Mouse (Mus musculus) liver, postnatal 0 days (tissue): ENCODE results near the gene Gm42715. TPM values are rescaled to one million over a fixed set of nuclear protein-coding genes. Genes with fewer than 3 reads are reported as not detected.
"Not testable (repeated sequence)": the region's sequence is repeated elsewhere in the genome, so short reads cannot be mapped to it uniquely, and the experiment has no call there.

Experiments
- ATAC-seq: fragments of 200-750 bp; cut with Nextera tagmentation; 2 replicates; pipeline ENCODE4 v1.8.0; 2017; ENCODE audit warnings: mild to moderate bottlenecking, moderate library complexity
- DNase-seq: peaks from one replicate; pipeline ENCODE4 v3.0.0-alpha.2; 2016
- H3K27ac ChIP-seq: fragments of 300-500 bp; sonication (generic); 2 replicates; pipeline ENCODE4 v1.5.1; 2014; ENCODE audit warnings: antibody characterized with exemption, moderate library complexity, mild to moderate bottlenecking, low read depth
- H3K27me3 ChIP-seq: fragments of 300-500 bp; sonication (generic); 2 replicates; pipeline ENCODE4 v1.6.1; 2014; ENCODE audit warnings: low read length, control low read depth, mixed read lengths; ENCODE audit not compliant: insufficient read depth
- H3K36me3 ChIP-seq: fragments of 300-500 bp; sonication (generic); replicated peaks from 2 replicates; pipeline ENCODE4 v1.6.1; 2014; ENCODE audit warnings: mild to moderate bottlenecking, control low read depth, low read length, moderate library complexity, mixed read lengths; ENCODE audit not compliant: insufficient read depth
- H3K4me1 ChIP-seq: fragments of 300-500 bp; sonication (generic); 2 replicates; pipeline ENCODE4 v1.6.1; 2014; ENCODE audit warnings: antibody characterized with exemption, mild to moderate bottlenecking, control low read depth; ENCODE audit not compliant: insufficient read depth
- H3K4me2 ChIP-seq: fragments of 300-500 bp; sonication (generic); 2 replicates; pipeline ENCODE4 v1.6.1; 2014; ENCODE audit warnings: low read depth, mild to moderate bottlenecking, low read length, moderate library complexity, mixed read lengths
- H3K4me3 ChIP-seq: fragments of 300-500 bp; sonication (generic); 2 replicates; pipeline ENCODE4 v1.5.1; 2014; ENCODE audit warnings: low read depth, low read length
- H3K9ac ChIP-seq: fragments of 300-500 bp; sonication (generic); replicated peaks from 2 replicates; pipeline ENCODE4 v1.6.1; 2014; ENCODE audit warnings: mild to moderate bottlenecking, moderate library complexity
- H3K9me3 ChIP-seq: fragments of 300-500 bp; sonication (generic); 2 replicates; pipeline ENCODE4 v1.6.1; 2016; ENCODE audit warnings: mild to moderate bottlenecking, control low read depth, low read length, mixed read lengths
- CTCF ChIP-seq: sonication (generic); IDR thresholded peaks from 2 replicates; pipeline ENCODE4 v1.5.1; 2016; ENCODE audit warnings: antibody characterized with exemption, low read depth
- EP300 ChIP-seq: IDR thresholded peaks from 2 replicates; pipeline ENCODE4 v1.6.1; 2016; ENCODE audit warnings: antibody characterized with exemption, low read depth, mild to moderate bottlenecking
- WGBS: fragments of 180-500 bp; shearing (Covaris S2); extraction: QIAGEN DNeasy Blood & Tissue Kit; methylation state at CpG from one replicate; pipeline ENCODE4 v1.1.7; 2014; ENCODE audit not compliant: insufficient replicate concordance; 5-methylcytosine and 5-hydroxymethylcytosine counted together
- polyA plus RNA-seq: library from polyadenylated mRNA; unstranded; fragments of >200 nt; fragmentation: Nextera tagmentation; extraction: Ambion mirVana; gene quantifications from 2 replicates; pipeline ENCODE4 v1.2.1, GENCODE M21; 2015

The Gm42715 gene
- polyA plus RNA-seq, 1 experiment from 2014 or later = 4.1 TPM

GRCm38 (mm10) chr7:127478635-127479317, 40.6 kb upstream of the Gm42715 start, which contains the start of gene Fbrs:
TSS of gene Fbrs (plus strand) at chr7:127479199.
- TF ChIP-seq EP300 (peak; percentile 1; the same call in 1 of the 2 replicates), CTCF (peak; percentile 25)
- H3K4me1 ChIP-seq = peaks cover 26% of the 10 kb centered on the region
- H3K4me3 ChIP-seq = peak within 1 kb of the TSS; percentile 97
- H3K9ac ChIP-seq = peak within 1 kb of the TSS; percentile 96
- under 1% methylated on average over 55 of the region's 62 CpGs for WGBS
- peak within 1 kb of the TSS; percentile 78 for H3K4me2 ChIP-seq
- ATAC-seq (peak; percentile 58), DNase-seq (peak; percentile 90)
- H3K27ac ChIP-seq = peak within 1 kb of the TSS; percentile 95
- H3K27me3 ChIP-seq = no peaks in the 10 kb centered on the region
- H3K36me3 ChIP-seq = peaks cover 54% of the 10 kb centered on the region
- H3K9me3 ChIP-seq = no peaks in the 10 kb centered on the region

- peaks cover 54% of the 10 kb centered on the region for H3K36me3 ChIP-seq
- peaks cover 26% of the 10 kb centered on the region for H3K4me1 ChIP-seq
- H3K4me2 ChIP-seq = peak overlapping the region; percentile 78
- DNase-seq (peak; percentile 28), ATAC-seq (no peak)
- TF ChIP-seq CTCF = no peak
- no peak for TF ChIP-seq EP300
- H3K4me3 ChIP-seq = peak overlapping the region; percentile 97
- no peaks in the 10 kb centered on the region for H3K27me3 ChIP-seq
- H3K9ac ChIP-seq = peak overlapping the region; percentile 96
- H3K27ac ChIP-seq = peak overlapping the region; percentile 95
- WGBS = 3% methylated on average over 47 of the region's 48 CpGs
- no peaks in the 10 kb centered on the region for H3K9me3 ChIP-seq
Observed at GRCm38 (mm10) chr7:127479318-127480225, 39.8 kb upstream of the Gm42715 start.

- Histone ChIP-seq H3K9me3 (no peaks in the 10 kb centered on the region), H3K36me3 (peaks cover 54% of the 10 kb centered on the region), H3K27me3 (no peaks in the 10 kb centered on the region), H3K4me2 (peak overlapping the region; percentile 78), H3K4me3 (peak overlapping the region; percentile 97), H3K9ac (peak overlapping the region; percentile 96; the same call in 1 of the 2 replicates), H3K27ac (no peak overlapping the region), H3K4me1 (peaks cover 26% of the 10 kb centered on the region)
- TF ChIP-seq CTCF (no peak), EP300 (no peak)
- WGBS = 14% methylated on average over 2 of the region's 2 CpGs
- no peak for ATAC-seq
- peak; percentile 41 for DNase-seq
Observed at GRCm38 (mm10) chr7:127480321-127480720, 39.1 kb upstream of the Gm42715 start.

- TF ChIP-seq EP300 (no peak), CTCF (0 out of 2 replicates have a peak, but pooled peaks have one; percentile 0)
- no peak overlapping the region for H3K4me2 ChIP-seq
- H3K36me3 ChIP-seq = peaks cover 85% of the 10 kb centered on the region
- H3K27ac ChIP-seq = no peak overlapping the region
- H3K4me1 ChIP-seq = peaks cover 12% of the 10 kb centered on the region
- no peak overlapping the region for H3K4me3 ChIP-seq
- H3K27me3 ChIP-seq = no peaks in the 10 kb centered on the region
- ATAC-seq (no peak), DNase-seq (no peak)
- WGBS = 87% methylated on average over 5 of the region's 5 CpGs
- H3K9me3 ChIP-seq = no peaks in the 10 kb centered on the region
- H3K9ac ChIP-seq = no peak overlapping the region
Observed at GRCm38 (mm10) chr7:127485416-127485815, 34.0 kb upstream of the Gm42715 start.

- not testable (repeated sequence) for H3K27me3 ChIP-seq, H3K4me1 ChIP-seq, H3K27ac ChIP-seq, DNase-seq, H3K4me3 ChIP-seq, ATAC-seq, H3K4me2 ChIP-seq, H3K9me3 ChIP-seq, H3K9ac ChIP-seq
- WGBS = 81% methylated on average over 4 of the region's 5 CpGs
- H3K36me3 ChIP-seq = peaks cover 86% of the 10 kb centered on the region
Observed at GRCm38 (mm10) chr7:127488364-127488763, 31.0 kb upstream of the Gm42715 start.

DNA sequence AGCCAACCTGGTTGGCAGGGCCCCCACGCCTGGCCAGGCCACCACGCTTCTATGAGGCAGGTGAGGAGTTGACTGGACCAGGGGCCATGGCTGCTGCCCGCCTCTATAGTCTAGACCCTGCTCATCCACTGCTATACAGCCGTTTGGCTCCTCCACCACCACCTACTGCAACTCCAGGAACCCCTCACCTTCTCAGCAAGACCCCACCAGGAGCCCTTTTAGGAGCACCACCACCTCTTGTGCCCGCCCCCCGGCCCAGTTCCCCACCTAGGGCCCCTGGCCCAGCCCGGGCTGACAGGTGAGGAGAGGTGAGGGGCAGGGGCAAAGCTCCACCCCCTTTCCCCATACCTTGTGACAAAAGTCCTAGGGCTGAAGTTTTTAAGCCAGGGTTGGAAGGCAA, 29.4 kb upstream of the Gm42715 start:
- Histone ChIP-seq H3K27me3 (no peaks in the 10 kb centered on the region), H3K4me3 (no peak overlapping the region), H3K4me1 (no peaks in the 10 kb centered on the region), H3K9me3 (no peaks in the 10 kb centered on the region), H3K4me2 (no peak overlapping the region), H3K27ac (no peak overlapping the region), H3K9ac (no peak overlapping the region), H3K36me3 (peaks cover 75% of the 10 kb centered on the region)
- WGBS = 94% methylated on average over 7 of the region's 7 CpGs
- ATAC-seq (peak; percentile 48; the same call in 1 of the 2 replicates), DNase-seq (no peak)
- TF ChIP-seq CTCF = no peak
- TF ChIP-seq EP300 = no peak
